ENCODE assay signal across 13 mouse cellular contexts in genomic region chr9:46111334-46111733, GRCm38 (mm10).
A peak's percentile ranks its signal among the peaks of the same experiment; 100 is the strongest.
DNase-seq lines count a peak whose midpoint lies in the region; ATAC-seq and TF ChIP-seq lines count a peak whose summit lies in the region.
"Had no signal": no experiment of that assay in that cellular context is flagged by ENCODE, and none has a peak within 500 bp of the region (broad histone marks: within the 10 kb centered on the region; RNA-seq: fewer than 3 reads in every experiment).

No protein-coding gene starts in this region.

- H3K27me3 ChIP-seq in heart, embryonic 10.5 days (ENCODE audit: insufficient read depth, poor library complexity, severe bottlenecking), result no peaks in the 10 kb centered on the region
- H3K27me3 ChIP-seq in kidney, postnatal 0 days (ENCODE audit: insufficient read depth, low read length), result no peaks in the 10 kb centered on the region

- peak; percentile 15 for DNase-seq in heart, adult 11 months
- DNase-seq in heart, embryonic 10.5 days (ENCODE audit: low spot score), result no peak
- no peak for DNase-seq in kidney, postnatal 0 days (ENCODE audit: low spot score)
- no peak for DNase-seq in kidney, postnatal 4 days
- DNase-seq in frontal cortex, adult 2 months (ENCODE audit: extremely low spot score in 1 of 2, low spot score in 1 of 2), result no peak
- no peak for DNase-seq in frontal cortex, postnatal 36 days (ENCODE audit: low spot score in 2 of 2)
- DNase-seq: B cell, adult 2 months; cerebellum, adult 11 months had no signal

- TF ChIP-seq CTCF in kidney, postnatal 0 days (IDR thresholded peaks at IDR 0.05; ENCODE audit: low read depth), result no peak
- no peak for TF ChIP-seq CTCF in embryonic fibroblast, embryonic 13.5 days (IDR thresholded peaks at IDR 0.05; ENCODE audit: borderline replicate concordance, insufficient read depth, low read length)
- TF ChIP-seq CTCF in olfactory bulb, adult 2 months (IDR thresholded peaks at IDR 0.05; ENCODE audit: insufficient read depth, low read depth, low read length), result no peak

- no peaks in the 10 kb centered on the region for H3K36me3 ChIP-seq in heart, embryonic 10.5 days
- no peaks in the 10 kb centered on the region for H3K36me3 ChIP-seq in kidney, postnatal 0 days (ENCODE audit: insufficient read depth, low read length)

- H3K9ac ChIP-seq in kidney, postnatal 0 days (ENCODE audit: low read depth, low read length), result no peak overlapping the region

- no peak overlapping the region for H3K27ac ChIP-seq in heart, embryonic 10.5 days
- H3K27ac ChIP-seq in kidney, postnatal 0 days, result peak overlapping the region; percentile 51
- H3K27ac ChIP-seq in embryonic fibroblast, embryonic 13.5 days (ENCODE audit: insufficient read depth, low read length), result peak overlapping the region; percentile 88
- peak overlapping the region; percentile 15; the same call in 1 of the 2 replicates for H3K27ac ChIP-seq in olfactory bulb, adult 2 months (ENCODE audit: insufficient read depth, low read depth, low read length)

- H3K9me3 ChIP-seq in heart, embryonic 10.5 days, result no peaks in the 10 kb centered on the region
- H3K9me3 ChIP-seq in kidney, postnatal 0 days (replicated peaks; ENCODE audit: low read length), result no peaks in the 10 kb centered on the region

- H3K4me1 ChIP-seq in heart, embryonic 10.5 days, result peaks cover 39% of the 10 kb centered on the region
- H3K4me1 ChIP-seq in kidney, postnatal 0 days (replicated peaks; ENCODE audit: insufficient read depth, low read length), result peaks cover 24% of the 10 kb centered on the region
- peaks cover 24% of the 10 kb centered on the region for H3K4me1 ChIP-seq in embryonic fibroblast, embryonic 13.5 days (ENCODE audit: control insufficient read depth, insufficient read depth, low read length)
- peaks cover 23% of the 10 kb centered on the region for H3K4me1 ChIP-seq in olfactory bulb, adult 2 months (ENCODE audit: control insufficient read depth, insufficient read depth, low read length)

- no peak for ATAC-seq in kidney, postnatal 0 days (replicated peaks; ENCODE audit: low FRiP score, low read depth)
- ATAC-seq: hindbrain, embryonic 16.5 days had no signal

- peak overlapping the region; percentile 25; the same call in 1 of the 2 replicates for H3K4me2 ChIP-seq in kidney, postnatal 0 days (ENCODE audit: low read length)
- H3K4me2 ChIP-seq: midbrain, embryonic 11.5 days had no signal

- H3K4me3 ChIP-seq in heart, embryonic 10.5 days, result no peak overlapping the region
- no peak overlapping the region for H3K4me3 ChIP-seq in kidney, postnatal 0 days (replicated peaks; ENCODE audit: low read depth, low read length)
- H3K4me3 ChIP-seq in embryonic fibroblast, embryonic 13.5 days (ENCODE audit: insufficient read depth, low read length), result no peak overlapping the region
- H3K4me3 ChIP-seq in olfactory bulb, adult 2 months (ENCODE audit: insufficient read depth, low read depth, low read length), result no peak overlapping the region
- H3K4me3 ChIP-seq: erythroblast, embryonic 14.5 days had no signal

- no peak for TF ChIP-seq POLR2A in embryonic fibroblast, embryonic 13.5 days (IDR thresholded peaks at IDR 0.05; ENCODE audit: low read depth, low read length)
- TF ChIP-seq POLR2A in olfactory bulb, adult 2 months (IDR thresholded peaks at IDR 0.05; ENCODE audit: insufficient read depth, low read depth, low read length), result no peak
